Mouse (Mus musculus) spleen, adult 2 months (tissue): ENCODE data around the gene Psmc1. TPM values are rescaled to one million over a fixed set of nuclear protein-coding genes. Genes with fewer than 3 reads are reported as not detected.

Source experiments
- DNase-seq, 2 experiments: peaks; one replicate each; pipeline versions ENCODE4 v3.0.0 to v3.0.0-alpha.2; 2012 to 2021; ENCODE audit warnings: low spot score in 2 of 2, low read depth in 1 of 2
- H3K27ac ChIP-seq: fragments of 200-500 bp; 2 replicates; pipeline ENCODE4 v1.5.1; 2012; ENCODE audit warnings: low read length, inconsistent platforms; ENCODE audit not compliant: insufficient read depth
- H3K27me3 ChIP-seq: fragments of 200-500 bp; 2 replicates; pipeline ENCODE4 v1.6.1; 2012; ENCODE audit warnings: mild to moderate bottlenecking, moderate library complexity, low read length, inconsistent platforms; ENCODE audit not compliant: control insufficient read depth, insufficient read depth
- H3K36me3 ChIP-seq: fragments of 200-500 bp; 2 replicates; pipeline ENCODE4 v1.6.1; 2012; ENCODE audit warnings: mild to moderate bottlenecking, low read length, inconsistent platforms; ENCODE audit not compliant: control insufficient read depth, insufficient read depth
- H3K4me1 ChIP-seq: fragments of 200-500 bp; 2 replicates; pipeline ENCODE4 v1.6.1; 2011; ENCODE audit warnings: inconsistent platforms; ENCODE audit not compliant: control insufficient read depth, insufficient read depth, insufficient read length
- H3K4me3 ChIP-seq: fragments of 200-500 bp; 2 replicates; pipeline ENCODE4 v1.5.1; 2011; ENCODE audit warnings: mild to moderate bottlenecking, inconsistent platforms; ENCODE audit not compliant: insufficient read depth, insufficient read length; ENCODE audit errors: extremely low read depth
- CTCF ChIP-seq: fragments of 200-500 bp; IDR thresholded peaks from 2 replicates; pipeline ENCODE4 v1.5.1; 2011; ENCODE audit warnings: mild to moderate bottlenecking, inconsistent platforms; ENCODE audit not compliant: insufficient read depth, insufficient read length, insufficient replicate concordance; ENCODE audit errors: extremely low read depth
- POLR2A ChIP-seq: fragments of 200-500 bp; IDR thresholded peaks from 2 replicates; pipeline ENCODE4 v1.6.1; 2011; ENCODE audit warnings: low read depth, low read length, inconsistent platforms
- whole genome bisulfite sequencing: fragments of 180-500 bp; shearing (Covaris S2); methylation state at CpG from one replicate; pipeline ENCODE4 v1.1.7; 2018; 5-methylcytosine and 5-hydroxymethylcytosine counted together
- polyA plus RNA-seq: library from polyadenylated mRNA; depleted of rRNA; stranded (reverse); fragments of >200 nt; gene quantifications from 2 replicates; pipeline ENCODE4 v1.2.3, GENCODE M21; 2012

The Psmc1 gene
- polyA plus RNA-seq, 1 experiment, result 17.7 TPM

DNA sequence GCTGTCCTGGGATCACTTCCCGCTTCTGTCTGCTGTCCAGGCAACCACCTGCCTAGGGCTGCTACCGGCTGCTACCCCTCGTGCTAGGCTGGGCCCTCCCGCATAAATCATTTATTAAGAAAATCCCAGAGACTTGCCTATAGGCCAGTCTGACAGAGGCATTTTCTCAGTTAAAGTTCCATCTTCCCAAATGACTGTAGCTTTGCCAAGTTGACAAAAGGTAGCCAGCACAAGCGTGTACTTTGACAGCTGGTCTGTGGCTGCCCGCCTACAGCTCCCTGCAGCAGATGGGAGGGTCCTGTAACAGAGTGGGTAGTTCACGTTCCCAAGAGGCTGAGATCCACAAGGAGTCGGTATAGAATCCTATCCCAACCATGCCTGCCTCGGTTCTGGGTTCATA, 13.5 kb downstream of the Psmc1 start:
- H3K27me3 ChIP-seq, result no peaks in the 10 kb centered on the region
- peaks cover 58% of the 10 kb centered on the region for H3K36me3 ChIP-seq
- no peak for TF ChIP-seq POLR2A
- TF ChIP-seq CTCF, result no peak
- H3K27ac ChIP-seq, result no peak overlapping the region
- 92% methylated on average over 9 of the region's 9 CpGs for WGBS
- no peak for DNase-seq
- no peaks in the 10 kb centered on the region for H3K4me1 ChIP-seq
- no peak overlapping the region for H3K4me3 ChIP-seq

- DNase-seq, result no peak
- Histone ChIP-seq H3K4me1 (no peaks in the 10 kb centered on the region), H3K36me3 (peaks cover 49% of the 10 kb centered on the region), H3K27me3 (no peaks in the 10 kb centered on the region), H3K27ac (no peak overlapping the region), H3K4me3 (no peak overlapping the region)
- TF ChIP-seq POLR2A, result no peak
- TF ChIP-seq CTCF, result 0 out of 2 replicates have a peak, but pooled peaks have one; percentile 12
- 90% methylated on average over 16 of the region's 16 CpGs for WGBS
Observed at GRCm38 (mm10) chr12:100124913-100125798, 15.2 kb downstream of the Psmc1 start.

GRCm38 (mm10) chr12:100126968-100127865, 17.3 kb downstream of the Psmc1 start:
- 91% methylated on average over 17 of the region's 17 CpGs for WGBS
- peaks cover 47% of the 10 kb centered on the region for H3K36me3 ChIP-seq
- no peak overlapping the region for H3K4me3 ChIP-seq
- no peaks in the 10 kb centered on the region for H3K4me1 ChIP-seq
- TF ChIP-seq CTCF (no peak), POLR2A (no peak)
- no peaks in the 10 kb centered on the region for H3K27me3 ChIP-seq
- DNase-seq, result no peak
- H3K27ac ChIP-seq, result no peak overlapping the region

- H3K4me1 ChIP-seq, result 0 out of 2 replicates have a peak, but pooled peaks cover 1% of the 10 kb centered on the region
- H3K27me3 ChIP-seq, result no peaks in the 10 kb centered on the region
- H3K27ac ChIP-seq, result no peak overlapping the region
- TF ChIP-seq POLR2A (no peak), CTCF (no peak)
- DNase-seq, result no peak
- no peak overlapping the region for H3K4me3 ChIP-seq
- WGBS, result 86% methylated on average over 8 of the region's 8 CpGs
- peaks cover 45% of the 10 kb centered on the region for H3K36me3 ChIP-seq
Observed at GRCm38 (mm10) chr12:100127866-100128480, 18.0 kb downstream of the Psmc1 start.

DNA sequence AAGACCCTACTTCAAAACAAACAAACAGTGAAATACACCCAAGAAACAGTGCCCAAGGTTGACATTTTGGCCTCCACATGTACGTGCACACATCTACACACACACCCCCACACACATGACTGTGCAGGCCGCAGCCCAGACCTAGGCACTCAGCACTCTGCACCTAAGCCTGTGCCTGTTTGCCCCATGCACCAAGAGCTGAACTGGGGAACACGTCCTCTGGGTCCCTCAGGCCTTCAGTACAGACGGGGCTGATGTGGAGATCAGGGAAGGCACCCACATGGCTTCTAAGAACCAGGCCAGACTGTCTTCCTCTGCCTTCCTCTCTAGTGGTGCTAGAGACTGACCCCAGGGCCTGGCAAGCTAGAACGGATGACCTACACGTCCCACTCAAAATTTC, 18.6 kb downstream of the Psmc1 start:
- peaks cover 42% of the 10 kb centered on the region for H3K36me3 ChIP-seq
- H3K4me3 ChIP-seq, result no peak overlapping the region
- 0 out of 2 replicates have a peak overlapping the region, but pooled peaks have one; percentile 4 for H3K27ac ChIP-seq
- WGBS, result 93% methylated on average over 6 of the region's 6 CpGs
- no peaks in the 10 kb centered on the region for H3K27me3 ChIP-seq
- no peak for TF ChIP-seq CTCF
- TF ChIP-seq POLR2A, result no peak
- DNase-seq, result no peak
- H3K4me1 ChIP-seq, result 0 out of 2 replicates have a peak, but pooled peaks cover 2% of the 10 kb centered on the region

- H3K4me1 ChIP-seq, result 0 out of 2 replicates have a peak, but pooled peaks cover 2% of the 10 kb centered on the region
- no peaks in the 10 kb centered on the region for H3K27me3 ChIP-seq
- 92% methylated on average over 8 of the region's 8 CpGs for WGBS
- no peak overlapping the region for H3K27ac ChIP-seq
- H3K36me3 ChIP-seq, result peaks cover 41% of the 10 kb centered on the region
- H3K4me3 ChIP-seq, result no peak overlapping the region
- no peak for DNase-seq
- TF ChIP-seq CTCF (no peak), POLR2A (no peak)
Observed at GRCm38 (mm10) chr12:100128961-100129360, 19.0 kb downstream of the Psmc1 start.
